Mouse (Mus musculus) limb, embryonic 11.5 days (tissue): ENCODE measurements around the gene Adamts13. TPM values are rescaled to one million over a fixed set of nuclear protein-coding genes. Genes with fewer than 3 reads are reported as not detected.

Experiments used
- ATAC-seq: fragments of 200-750 bp; cut with Nextera tagmentation; 2 replicates; pipeline ENCODE4 v1.8.0; 2017; ENCODE audit warnings: low read depth; ENCODE audit not compliant: insufficient number of reproducible peaks, low FRiP score, low TSS enrichment
- DNase-seq: peaks from one replicate; pipeline ENCODE4 v3.0.0-alpha.2; 2015; ENCODE audit warnings: low spot score
- H3K27ac ChIP-seq: fragments of 300-500 bp; sonication (generic); replicated peaks from 2 replicates; pipeline ENCODE4 v1.5.1; 2014; ENCODE audit warnings: low read depth, mild to moderate bottlenecking, low read length
- H3K27me3 ChIP-seq: fragments of 300-500 bp; sonication (generic); 2 replicates; pipeline ENCODE4 v1.6.1; 2014; ENCODE audit warnings: mild to moderate bottlenecking, low read length, mixed read lengths; ENCODE audit not compliant: control insufficient read depth, insufficient read depth
- H3K36me3 ChIP-seq: fragments of 300-500 bp; sonication (generic); 2 replicates; pipeline ENCODE4 v1.6.1; 2014; ENCODE audit warnings: mild to moderate bottlenecking, low read length, moderate library complexity, mixed read lengths; ENCODE audit not compliant: control insufficient read depth, insufficient read depth
- H3K4me1 ChIP-seq: fragments of 300-500 bp; sonication (generic); 2 replicates; pipeline ENCODE4 v1.6.1; 2014; ENCODE audit warnings: low read length, mixed read lengths; ENCODE audit not compliant: control insufficient read depth, insufficient read depth
- H3K4me2 ChIP-seq: fragments of 300-500 bp; sonication (generic); 2 replicates; pipeline ENCODE4 v1.6.1; 2014; ENCODE audit warnings: low read depth, mild to moderate bottlenecking, moderate library complexity; ENCODE audit not compliant: severe bottlenecking
- H3K4me3 ChIP-seq: fragments of 300-500 bp; sonication (generic); 2 replicates; pipeline ENCODE4 v1.5.1; 2014; ENCODE audit warnings: low read depth, low read length
- H3K9ac ChIP-seq: fragments of 300-500 bp; sonication (generic); 2 replicates; pipeline ENCODE4 v1.6.1; 2014; ENCODE audit warnings: mild to moderate bottlenecking, low read length
- H3K9me3 ChIP-seq: fragments of 300-500 bp; sonication (generic); 2 replicates; pipeline ENCODE4 v1.6.1; 2016; ENCODE audit warnings: low read length; ENCODE audit not compliant: control insufficient read depth
- WGBS: fragments of 180-500 bp; shearing (Covaris S2); extraction: QIAGEN DNeasy Blood & Tissue Kit; methylation state at CpG from one replicate; pipeline ENCODE4 v1.1.7; 2014; 5-methylcytosine and 5-hydroxymethylcytosine counted together
- polyA plus RNA-seq: library from polyadenylated mRNA; unstranded; fragments of >200 nt; fragmentation: Nextera tagmentation; extraction: Ambion mirVana; gene quantifications from 2 replicates; pipeline ENCODE4 v1.2.1, GENCODE M21; 2014

Gene Adamts13
- polyA plus RNA-seq, 1 experiment from 2014 or later, result 0.05 TPM

GRCm38 (mm10) chr2:26943253-26943652, 30.0 kb upstream of the Adamts13 start:
- no peak for DNase-seq
- no peak overlapping the region for H3K27ac ChIP-seq
- no peak overlapping the region for H3K4me2 ChIP-seq
- WGBS, result 87% methylated on average over 3 of the region's 3 CpGs
- no peak for ATAC-seq
- H3K4me1 ChIP-seq, result no peaks in the 10 kb centered on the region
- H3K27me3 ChIP-seq, result no peaks in the 10 kb centered on the region
- H3K9ac ChIP-seq, result no peak overlapping the region
- no peak overlapping the region for H3K4me3 ChIP-seq
- H3K36me3 ChIP-seq, result no peaks in the 10 kb centered on the region; the same call in 1 of the 2 replicates
- H3K9me3 ChIP-seq, result no peaks in the 10 kb centered on the region

DNA sequence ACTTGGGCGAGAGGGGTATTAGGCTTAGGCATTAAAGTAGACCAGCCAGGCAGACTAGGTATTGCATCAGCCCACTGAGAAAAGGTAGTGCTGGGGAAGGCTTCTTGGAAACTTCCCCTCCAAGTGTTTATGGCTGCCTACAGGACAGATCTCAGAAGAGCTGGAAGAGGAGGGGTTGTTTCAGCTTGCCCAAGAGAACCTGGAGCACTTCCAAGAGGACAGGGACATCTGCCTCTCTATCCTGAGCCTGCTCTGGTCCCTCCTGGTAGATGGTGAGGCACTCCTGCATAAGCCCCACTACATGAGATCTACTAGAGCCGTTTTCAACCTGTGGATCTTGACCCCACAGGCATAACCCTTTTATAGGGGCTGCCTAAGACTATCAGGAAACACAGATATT, 22.8 kb upstream of the Adamts13 start:
- ATAC-seq (no peak), DNase-seq (no peak)
- Histone ChIP-seq H3K4me2 (no peak overlapping the region), H3K9ac (no peak overlapping the region), H3K36me3 (peaks cover 15% of the 10 kb centered on the region), H3K4me1 (no peaks in the 10 kb centered on the region), H3K4me3 (no peak overlapping the region), H3K9me3 (no peaks in the 10 kb centered on the region), H3K27ac (no peak overlapping the region), H3K27me3 (no peaks in the 10 kb centered on the region)
- 84% methylated on average over 2 of the region's 2 CpGs for WGBS

DNA sequence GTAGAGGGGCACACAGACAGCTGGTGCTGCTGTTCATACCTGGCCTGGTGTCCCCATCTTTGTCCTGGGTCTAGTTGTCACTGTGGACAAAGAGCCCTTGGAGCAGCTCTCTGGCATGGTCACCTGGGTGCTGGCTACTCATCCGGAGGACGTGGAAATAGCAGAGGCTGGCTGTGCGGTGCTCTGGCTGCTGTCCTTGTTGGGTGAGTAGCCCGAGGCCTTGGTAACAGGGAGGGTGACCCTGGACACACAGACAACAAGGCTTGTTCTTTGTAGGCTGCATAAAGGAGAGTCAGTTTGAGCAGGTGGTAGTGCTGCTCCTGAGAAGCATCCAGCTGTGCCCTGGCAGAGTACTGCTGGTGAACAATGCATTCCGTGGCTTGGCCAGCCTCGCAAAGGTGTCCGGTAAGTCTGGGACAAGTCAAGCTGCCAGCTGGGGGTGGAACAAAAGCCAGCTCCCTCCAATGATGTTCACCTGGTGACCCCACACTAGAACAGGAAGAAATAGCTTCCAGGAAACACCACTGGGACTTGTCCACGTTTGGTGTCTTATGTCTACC, 21.8 kb upstream of the Adamts13 start:
- Histone ChIP-seq H3K27ac (no peak overlapping the region), H3K9ac (no peak overlapping the region), H3K36me3 (peaks cover 17% of the 10 kb centered on the region), H3K4me2 (no peak overlapping the region), H3K9me3 (no peaks in the 10 kb centered on the region), H3K4me3 (no peak overlapping the region), H3K27me3 (no peaks in the 10 kb centered on the region), H3K4me1 (no peaks in the 10 kb centered on the region)
- DNase-seq (no peak), ATAC-seq (no peak)
- 95% methylated on average over 8 of the region's 8 CpGs for WGBS

GRCm38 (mm10) chr2:26952193-26952592, 21.0 kb upstream of the Adamts13 start:
- H3K27ac ChIP-seq, result no peak overlapping the region
- no peaks in the 10 kb centered on the region for H3K9me3 ChIP-seq
- H3K4me3 ChIP-seq, result no peak overlapping the region
- H3K9ac ChIP-seq, result no peak overlapping the region
- peaks cover 19% of the 10 kb centered on the region for H3K36me3 ChIP-seq
- no peak overlapping the region for H3K4me2 ChIP-seq
- WGBS, result 93% methylated on average over 4 of the region's 4 CpGs
- H3K4me1 ChIP-seq, result no peaks in the 10 kb centered on the region
- H3K27me3 ChIP-seq, result no peaks in the 10 kb centered on the region
- ATAC-seq (no peak), DNase-seq (no peak)

GRCm38 (mm10) chr2:26952866-26953265, 20.4 kb upstream of the Adamts13 start:
- H3K36me3 ChIP-seq, result peaks cover 24% of the 10 kb centered on the region
- no peak overlapping the region for H3K9ac ChIP-seq
- ATAC-seq, result no peak
- 80% methylated on average over 8 of the region's 8 CpGs for WGBS
- H3K4me1 ChIP-seq, result no peaks in the 10 kb centered on the region
- no peak overlapping the region for H3K27ac ChIP-seq
- H3K9me3 ChIP-seq, result no peaks in the 10 kb centered on the region
- no peaks in the 10 kb centered on the region for H3K27me3 ChIP-seq
- no peak overlapping the region for H3K4me3 ChIP-seq
- DNase-seq, result no peak
- no peak overlapping the region for H3K4me2 ChIP-seq

GRCm38 (mm10) chr2:26954735-26955395, 18.4 kb upstream of the Adamts13 start:
- Histone ChIP-seq H3K4me1 (no peaks in the 10 kb centered on the region), H3K27me3 (no peaks in the 10 kb centered on the region), H3K9me3 (no peaks in the 10 kb centered on the region), H3K27ac (no peak overlapping the region; the same call in 1 of the 2 replicates), H3K9ac (no peak overlapping the region), H3K4me2 (no peak overlapping the region), H3K4me3 (no peak overlapping the region), H3K36me3 (peaks cover 24% of the 10 kb centered on the region)
- ATAC-seq, result no peak
- no peak for DNase-seq
- 95% methylated on average over 2 of the region's 2 CpGs for WGBS

DNA sequence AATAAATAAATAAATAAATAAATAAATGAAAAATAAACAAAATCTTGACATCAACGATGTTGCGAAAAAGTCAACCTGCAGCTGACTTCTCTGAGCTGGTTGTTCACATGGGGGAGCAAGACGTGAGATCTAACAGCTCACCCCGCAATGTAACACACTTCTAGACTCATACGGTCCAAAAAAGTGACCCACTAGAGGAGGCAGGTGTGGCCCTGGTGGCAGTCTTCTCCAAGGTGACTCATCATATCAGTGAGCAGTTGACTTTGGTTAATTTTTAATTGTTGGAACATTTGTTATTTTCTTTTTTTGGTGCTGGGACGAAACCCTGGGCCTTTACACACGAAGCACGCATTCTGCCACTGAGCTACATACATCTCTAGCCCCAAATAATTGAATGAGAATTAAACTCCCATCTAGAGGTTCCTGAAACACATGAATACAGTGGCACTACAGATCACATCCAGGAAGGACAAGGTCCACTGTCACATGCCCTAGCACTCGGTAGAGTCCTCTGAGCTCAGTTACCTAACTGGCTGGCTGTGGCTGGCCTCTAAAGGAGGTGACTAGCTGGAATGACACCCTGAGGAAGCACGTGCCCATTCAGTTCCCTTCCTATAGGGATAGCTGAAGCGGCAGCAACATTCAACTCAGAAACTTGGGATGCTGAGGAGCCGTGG, 16.3 kb upstream of the Adamts13 start:
- Histone ChIP-seq H3K27ac (no peak overlapping the region), H3K4me1 (no peaks in the 10 kb centered on the region), H3K27me3 (no peaks in the 10 kb centered on the region), H3K9me3 (no peaks in the 10 kb centered on the region), H3K9ac (no peak overlapping the region), H3K4me3 (no peak overlapping the region), H3K4me2 (no peak overlapping the region), H3K36me3 (peaks cover 27% of the 10 kb centered on the region)
- ATAC-seq, result no peak
- no peak for DNase-seq
- 93% methylated on average over 12 of the region's 12 CpGs for WGBS

DNA sequence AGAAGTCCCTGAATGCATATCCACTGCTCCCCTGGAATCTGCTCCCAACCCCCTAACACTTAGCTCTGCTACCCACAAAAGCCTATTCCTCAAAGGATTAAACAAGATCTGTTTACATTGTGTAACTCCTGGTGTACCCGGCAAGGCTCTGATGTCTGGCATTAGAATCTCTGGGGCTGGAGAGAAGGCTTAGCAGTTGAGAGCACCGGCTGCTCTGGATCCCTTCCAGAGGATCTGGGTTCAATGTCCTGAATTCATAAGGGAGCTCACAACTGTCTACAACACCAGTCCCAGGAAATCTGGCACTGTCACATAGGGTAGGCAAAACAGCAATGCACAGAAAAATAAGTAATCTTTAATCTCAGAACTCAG, 15.7 kb upstream of the Adamts13 start:
- Histone ChIP-seq H3K27me3 (no peaks in the 10 kb centered on the region), H3K9ac (no peak overlapping the region), H3K4me3 (no peak overlapping the region), H3K4me2 (no peak overlapping the region), H3K36me3 (peaks cover 27% of the 10 kb centered on the region), H3K27ac (no peak overlapping the region), H3K4me1 (no peaks in the 10 kb centered on the region), H3K9me3 (no peaks in the 10 kb centered on the region)
- 89% methylated on average over 2 of the region's 2 CpGs for WGBS
- ATAC-seq, result no peak
- no peak for DNase-seq
